In genomic region chr1:179373911-179374310, GRCm38 (mm10) we compare ENCODE assay signal across 26 mouse cellular contexts.
"Had no signal": no experiment of that assay in that cellular context is flagged by ENCODE, and none has a peak within 500 bp of the region (broad histone marks: within the 10 kb centered on the region; RNA-seq: fewer than 3 reads in every experiment).

No protein-coding gene starts in this region.

- H3K9me3 ChIP-seq: heart, embryonic 15.5 days; hindbrain, embryonic 13.5 days; hindbrain, embryonic 15.5 days; intestine, embryonic 15.5 days; kidney, embryonic 15.5 days; limb, embryonic 13.5 days; limb, embryonic 15.5 days had no signal

- DNase-seq: gastrocnemius, postnatal 14 days; gastrocnemius, postnatal 36 days; heart, adult 18-20 months; heart, postnatal 14 days; heart, postnatal 36 days; kidney, adult 11 months; kidney, adult 2 months; kidney, adult 9 months; kidney, postnatal 14 days; kidney, postnatal 36 days; layer of hippocampus, adult 9-11 months; layer of hippocampus, postnatal 36 days; left cerebral cortex, postnatal 4 days had no signal

- H3K4me2 ChIP-seq: heart, embryonic 13.5 days; heart, embryonic 15.5 days; hindbrain, embryonic 13.5 days; hindbrain, embryonic 15.5 days; intestine, embryonic 15.5 days; kidney, embryonic 15.5 days; limb, embryonic 13.5 days; limb, embryonic 15.5 days; liver, embryonic 12.5 days had no signal

- H3K36me3 ChIP-seq: heart, embryonic 10.5 days; heart, embryonic 13.5 days; heart, embryonic 15.5 days; hindbrain, embryonic 13.5 days; hindbrain, embryonic 15.5 days; intestine, embryonic 15.5 days; kidney, embryonic 15.5 days; limb, embryonic 13.5 days; limb, embryonic 15.5 days; liver, embryonic 12.5 days had no signal

- H3K9ac ChIP-seq: heart, embryonic 13.5 days; heart, embryonic 15.5 days; hindbrain, embryonic 13.5 days; hindbrain, embryonic 15.5 days; intestine, embryonic 15.5 days; kidney, embryonic 15.5 days; limb, embryonic 13.5 days; limb, embryonic 15.5 days; liver, embryonic 12.5 days; liver, embryonic 14.5 days had no signal

- H3K4me3 ChIP-seq: heart, embryonic 10.5 days; heart, embryonic 13.5 days; heart, embryonic 15.5 days; hindbrain, embryonic 13.5 days; hindbrain, embryonic 15.5 days; intestine, embryonic 15.5 days; kidney, embryonic 15.5 days; limb, embryonic 13.5 days; limb, embryonic 15.5 days; liver, embryonic 12.5 days had no signal

- H3K27me3 ChIP-seq: heart, embryonic 13.5 days; heart, embryonic 15.5 days; hindbrain, embryonic 13.5 days; hindbrain, embryonic 15.5 days; intestine, embryonic 15.5 days; kidney, embryonic 15.5 days; limb, embryonic 13.5 days; limb, embryonic 15.5 days; liver, embryonic 12.5 days had no signal

- ATAC-seq: hindbrain, postnatal 0 days; intestine, embryonic 15.5 days; liver, embryonic 12.5 days had no signal

- H3K4me1 ChIP-seq: heart, embryonic 10.5 days; heart, embryonic 13.5 days; heart, embryonic 15.5 days; intestine, embryonic 15.5 days; kidney, embryonic 15.5 days; liver, embryonic 12.5 days had no signal

- H3K27ac ChIP-seq: heart, embryonic 10.5 days; heart, embryonic 13.5 days; heart, embryonic 15.5 days; hindbrain, embryonic 13.5 days; hindbrain, embryonic 15.5 days; hindbrain, postnatal 0 days; intestine, embryonic 15.5 days; kidney, embryonic 15.5 days; kidney, postnatal 0 days; limb, embryonic 13.5 days; limb, embryonic 15.5 days; liver, embryonic 12.5 days; liver, embryonic 14.5 days had no signal
